ENCODE assay signal across 10 mouse cellular contexts in genomic region chr14:59467798-59468197, GRCm38 (mm10). TPM values are rescaled to one million over a fixed set of nuclear protein-coding genes. Genes with fewer than 3 reads are reported as not detected.
DNase-seq lines count a peak whose midpoint lies in the region; ATAC-seq and TF ChIP-seq lines count a peak whose summit lies in the region.
"Had no signal": no experiment of that assay in that cellular context is flagged by ENCODE, and none has a peak within 500 bp of the region (broad histone marks: within the 10 kb centered on the region; RNA-seq: fewer than 3 reads in every experiment).

No protein-coding gene starts in this region.

- DNase-seq in cerebellum, adult 9-10 months = peak; percentile 9
- no peak for DNase-seq in cerebellum, adult 2 months
- peak; percentile 16 for DNase-seq in kidney, postnatal 10 days
- no peak for DNase-seq in kidney, adult 11 months
- DNase-seq in kidney, postnatal 4 days = peak; percentile 9 to 15
- no peak for DNase-seq in cerebellum, adult 11 months
- DNase-seq: left cerebral cortex, postnatal 4 days had no signal

- no peak overlapping the region for H3K4me2 ChIP-seq in hindbrain, embryonic 13.5 days
- H3K4me2 ChIP-seq: midbrain, embryonic 13.5 days had no signal

- H3K36me3 ChIP-seq in E14TG2a.4 (ENCODE audit: insufficient read depth, low read length) = peaks cover 3% of the 10 kb centered on the region; the same call in 1 of the 2 replicates
- 0 out of 2 replicates have a peak, but pooled peaks cover 2% of the 10 kb centered on the region for H3K36me3 ChIP-seq in hindbrain, embryonic 13.5 days
- H3K36me3 ChIP-seq: midbrain, embryonic 13.5 days had no signal

- H3K4me1 ChIP-seq in cerebellum, adult 2 months (ENCODE audit: control insufficient read depth, insufficient read depth, low read length) = no peaks in the 10 kb centered on the region
- H3K4me1 ChIP-seq in E14TG2a.4 (replicated peaks; ENCODE audit: low read depth, low read length) = peaks cover 8% of the 10 kb centered on the region
- H3K4me1 ChIP-seq in hindbrain, embryonic 13.5 days (replicated peaks) = no peaks in the 10 kb centered on the region
- H3K4me1 ChIP-seq: midbrain, embryonic 13.5 days had no signal

- 66% methylated on average over 1 of the region's 1 CpGs for WGBS in cerebellum, adult 2 months
- WGBS in hindbrain, embryonic 13.5 days = 73% methylated on average over 1 of the region's 1 CpGs

- H3K4me3 ChIP-seq in cerebellum, adult 2 months (replicated peaks; ENCODE audit: insufficient read depth, low read depth, low read length) = no peak overlapping the region
- no peak overlapping the region for H3K4me3 ChIP-seq in E14TG2a.4 (replicated peaks; ENCODE audit: low read length)
- no peak overlapping the region for H3K4me3 ChIP-seq in hindbrain, embryonic 13.5 days
- H3K4me3 ChIP-seq: midbrain, embryonic 13.5 days had no signal

- no peak for TF ChIP-seq POLR2A in cerebellum, adult 2 months (IDR thresholded peaks at IDR 0.05; ENCODE audit: borderline replicate concordance, insufficient read depth, low read length)

- no peak for TF ChIP-seq CTCF in cerebellum, adult 2 months (IDR thresholded peaks at IDR 0.05; ENCODE audit: borderline replicate concordance, insufficient read depth, low read depth, low read length)
- peak; percentile 25; the same call in 1 of the 2 replicates for TF ChIP-seq CTCF in E14TG2a.4 (conservative IDR thresholded peaks at IDR 0.05; ENCODE audit: low read length)

- ATAC-seq in hindbrain, embryonic 13.5 days (ENCODE audit: low FRiP score) = no peak
- ATAC-seq: midbrain, embryonic 13.5 days had no signal

- no peak overlapping the region for H3K9ac ChIP-seq in hindbrain, embryonic 13.5 days
- H3K9ac ChIP-seq: midbrain, embryonic 13.5 days had no signal

- no peaks in the 10 kb centered on the region for H3K27me3 ChIP-seq in cerebellum, adult 2 months (ENCODE audit: control insufficient read depth, insufficient read depth, low read length)
- H3K27me3 ChIP-seq in E14TG2a.4 (ENCODE audit: insufficient read depth, low read length) = no peaks in the 10 kb centered on the region
- H3K27me3 ChIP-seq in hindbrain, embryonic 13.5 days = no peaks in the 10 kb centered on the region
- H3K27me3 ChIP-seq: midbrain, embryonic 13.5 days had no signal

- H3K27ac ChIP-seq in cerebellum, adult 2 months (ENCODE audit: insufficient read depth, low read length) = no peak overlapping the region
- no peak overlapping the region for H3K27ac ChIP-seq in hindbrain, embryonic 13.5 days
- H3K27ac ChIP-seq: midbrain, embryonic 13.5 days had no signal

- H3K9me3 ChIP-seq in E14TG2a.4 (ENCODE audit: low read length) = no peaks in the 10 kb centered on the region
- no peaks in the 10 kb centered on the region for H3K9me3 ChIP-seq in hindbrain, embryonic 13.5 days
- H3K9me3 ChIP-seq: midbrain, embryonic 13.5 days had no signal

RNA-seq across cellular contexts. Expression of gene Cab39l, which starts 27.0 kb away (rescaled TPM):
- 24.6 and 28.8 TPM in 2 replicates for polyA plus RNA-seq in cerebellum, adult 2 months (2012; rRNA removed)
- 27.8 and 32.4 TPM in 2 replicates for polyA plus RNA-seq in hindbrain, embryonic 13.5 days (2015; fragmentation: Nextera tagmentation; extraction: Ambion mirVana)

RNA-seq across cellular contexts. Expression of gene Setdb2, which starts 27.1 kb away (rescaled TPM):
- 5.6 and 6.1 TPM in 2 replicates for polyA plus RNA-seq in cerebellum, adult 2 months (2012; rRNA removed)
- polyA plus RNA-seq in hindbrain, embryonic 13.5 days (2015; fragmentation: Nextera tagmentation; extraction: Ambion mirVana) = 8.2 and 8.3 TPM in 2 replicates

Comparison
In these comparisons a context has a peak if more than half of its experiments do, and no peak if none do; other contexts are left out.
1. DNase-seq: peak in cerebellum, adult 9-10 months (single experiment), kidney, postnatal 10 days (single experiment) and kidney, postnatal 4 days (2 of 2); none in cerebellum, adult 2 months (0 of 2), kidney, adult 11 months (single experiment) and cerebellum, adult 11 months (single experiment).